Mouse (Mus musculus): ENCODE results near the gene Gkn1.
A peak's percentile ranks its signal among the peaks of the same experiment; 100 is the strongest.

Gene Gkn1

GRCm38 (mm10) chr6:87350829-87351228, at the start of gene Gkn1:
Gene Gkn1, minus strand, starts transcription at chr6:87350942.
- no peak for DNase-seq (ENCODE audit: low spot score in 2 of 2)

DNA sequence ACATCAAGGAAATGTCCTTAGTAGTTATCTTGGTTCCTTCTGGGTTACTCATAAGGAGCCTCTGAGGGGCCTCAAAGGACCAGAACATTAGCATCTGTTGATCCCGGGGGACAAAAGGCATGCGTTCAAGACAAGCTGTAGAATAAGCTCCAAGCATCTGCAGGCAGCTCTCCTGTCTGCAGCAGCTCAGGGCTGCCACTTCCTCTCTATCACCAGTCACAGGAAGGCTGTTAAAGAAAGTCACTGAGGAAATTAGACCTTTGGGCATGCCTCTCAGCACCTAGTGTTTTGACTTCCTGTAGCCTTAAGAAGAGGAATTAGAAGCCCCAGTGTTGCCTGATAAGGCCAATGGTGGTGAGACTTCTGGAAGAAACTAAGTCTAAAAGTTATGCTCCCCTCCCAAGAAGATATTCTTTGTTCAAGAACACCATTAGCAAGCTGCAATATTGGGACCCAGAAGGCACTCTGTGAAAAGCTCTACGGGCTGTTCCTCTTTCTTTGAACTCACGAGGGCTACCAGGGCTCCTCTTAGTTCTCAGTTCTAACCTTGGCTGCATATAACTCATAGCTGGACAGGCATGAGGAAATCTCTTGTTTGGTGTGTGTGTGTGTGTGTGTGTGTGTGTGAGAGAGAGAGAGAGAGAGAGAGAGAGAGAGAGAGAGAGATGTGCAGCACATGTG, 49.3 kb upstream of the Gkn1 start:
- DNase-seq (ENCODE audit: low spot score in 2 of 2): no peak

DNA sequence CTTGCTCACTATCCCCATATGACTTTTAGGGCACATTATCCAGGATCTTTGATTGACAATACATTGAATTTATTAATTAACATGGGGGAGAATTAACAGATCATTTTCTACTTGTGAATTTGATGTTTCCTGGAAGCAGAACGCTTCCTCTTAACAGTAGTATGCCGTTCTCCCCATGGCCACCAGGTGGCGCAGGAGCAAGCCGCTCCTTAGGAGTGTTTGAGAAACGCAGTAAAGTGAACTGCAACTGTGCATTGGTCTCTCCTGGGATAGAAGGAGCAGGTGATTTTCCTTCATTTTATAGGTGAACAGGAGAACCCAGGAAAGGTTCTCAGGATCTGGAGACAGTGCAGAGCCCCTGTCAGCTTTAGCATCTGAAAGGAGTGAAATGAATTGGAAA, 48.4 kb upstream of the Gkn1 start:
- DNase-seq (ENCODE audit: low spot score in 2 of 2): peak; percentile 53 to 78

GRCm38 (mm10) chr6:87394783-87395182, 44.0 kb upstream of the Gkn1 start:
- DNase-seq (ENCODE audit: low spot score in 2 of 2): no peak

DNA sequence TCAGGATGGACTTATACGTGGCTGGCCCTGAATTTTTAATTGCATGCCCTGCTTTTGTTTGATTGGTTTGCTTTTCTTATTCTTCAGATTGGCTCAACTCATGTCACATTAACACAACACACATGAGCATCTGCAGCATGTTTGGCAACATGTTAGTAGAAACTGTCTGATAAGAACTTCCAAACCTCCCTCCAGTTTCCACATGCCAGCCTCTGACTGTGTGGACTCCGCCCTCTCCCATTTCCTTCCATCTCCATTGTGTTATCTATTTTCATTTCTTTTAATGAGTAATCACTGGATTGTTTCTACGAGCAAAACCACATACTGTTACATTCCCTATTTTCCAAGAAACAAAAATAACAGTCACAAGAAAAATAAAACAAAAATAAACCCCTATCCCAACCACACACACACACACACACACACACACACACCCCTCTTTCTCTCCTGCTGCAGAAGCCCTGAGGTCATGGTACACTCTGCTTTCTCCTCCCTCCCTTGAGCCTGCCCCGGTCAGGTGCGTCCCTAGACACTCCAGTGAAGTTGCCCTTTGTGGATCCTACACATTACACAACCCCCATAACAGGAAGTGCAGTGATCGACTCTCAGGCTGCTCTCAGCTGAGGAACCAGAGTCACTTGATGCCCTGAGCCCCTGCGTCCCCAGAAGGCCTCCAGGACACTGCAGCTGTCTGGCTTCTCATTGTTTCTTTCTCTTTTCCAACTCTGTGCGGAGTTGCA, 42.9 kb upstream of the Gkn1 start:
- DNase-seq (ENCODE audit: low spot score in 2 of 2): no peak

- DNase-seq (ENCODE audit: low spot score in 2 of 2): no peak
These were observed 38.8 kb upstream of the Gkn1 start for GRCm38 (mm10) chr6:87389455-87389989.

DNA sequence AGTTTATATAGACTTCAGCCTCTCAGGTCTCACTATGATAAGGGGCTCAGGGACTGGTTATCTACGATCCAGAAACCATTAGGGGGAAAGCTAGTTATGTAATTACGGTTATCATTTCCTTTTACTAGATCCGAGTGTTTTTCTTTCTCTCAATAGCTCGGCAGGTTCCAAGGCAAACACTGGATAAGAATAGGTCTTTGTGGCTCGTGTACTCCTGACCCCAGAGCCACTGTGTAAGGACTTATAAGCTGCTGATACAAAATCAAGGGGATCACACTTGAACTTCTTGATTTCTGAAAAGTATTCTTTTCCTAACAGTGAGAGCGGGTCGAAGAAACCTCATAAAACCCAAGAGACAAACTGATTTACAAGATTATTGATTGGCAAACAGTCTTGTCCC, 38.1 kb upstream of the Gkn1 start, which contains the start of gene Gkn3:
Gene Gkn3, minus strand, starts transcription at position 59 of the 400 bp plus-strand sequence.
- no peak for DNase-seq (ENCODE audit: low spot score in 2 of 2)

DNA sequence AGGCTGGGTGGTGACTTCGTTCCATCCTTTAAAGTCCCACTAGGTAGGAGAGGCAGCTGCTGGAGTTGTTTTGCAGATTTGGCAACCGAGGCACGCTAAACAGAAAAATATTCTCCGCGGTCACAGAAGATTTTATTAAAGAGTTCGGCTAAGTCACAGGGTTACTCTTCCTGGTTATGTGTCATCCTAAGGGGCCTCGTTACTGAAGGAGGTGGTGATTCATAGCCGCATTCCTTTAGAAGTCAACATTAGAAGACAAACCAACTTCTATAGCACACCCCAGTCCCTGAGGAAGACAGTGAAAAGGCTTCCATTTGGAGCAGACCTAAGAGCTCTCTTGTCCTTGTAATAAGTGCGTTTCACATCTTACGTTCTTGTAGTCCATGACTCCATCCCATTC, 35.9 kb upstream of the Gkn1 start:
- no peak for DNase-seq (ENCODE audit: low spot score in 2 of 2)

DNA sequence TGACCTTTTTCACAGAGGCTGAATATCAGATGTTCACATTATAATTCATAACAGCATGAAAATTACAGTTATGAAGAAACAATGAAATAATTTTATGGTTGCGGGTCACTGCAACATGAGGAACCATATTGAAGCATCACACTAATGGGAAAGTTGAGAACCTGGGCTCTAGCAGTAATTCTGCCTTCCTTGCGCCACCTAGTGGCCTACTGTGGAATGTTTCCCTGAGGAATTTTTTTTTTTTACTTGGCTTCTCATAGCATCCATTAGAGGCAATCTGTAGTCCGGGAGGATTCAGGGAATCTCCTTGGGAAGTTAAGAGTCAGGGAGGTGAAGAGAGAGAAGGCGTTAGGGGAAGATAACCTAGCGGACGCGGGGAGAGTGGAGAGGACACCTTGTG, 35.5 kb upstream of the Gkn1 start:
- peak; percentile 56 to 77 for DNase-seq (ENCODE audit: low spot score in 2 of 2)

GRCm38 (mm10) chr6:87384761-87385160, 34.0 kb upstream of the Gkn1 start:
- no peak for DNase-seq (ENCODE audit: low spot score in 2 of 2)

GRCm38 (mm10) chr6:87383926-87384691, 33.4 kb upstream of the Gkn1 start:
- peak in 1 of 2 experiments; percentile 27 for DNase-seq (ENCODE audit: low spot score in 2 of 2)

GRCm38 (mm10) chr6:87373057-87373456, 22.3 kb upstream of the Gkn1 start, which contains the start of gene Gkn2:
Gene Gkn2, plus strand, starts transcription at chr6:87373357.
- DNase-seq (ENCODE audit: low spot score in 2 of 2): no peak

DNA sequence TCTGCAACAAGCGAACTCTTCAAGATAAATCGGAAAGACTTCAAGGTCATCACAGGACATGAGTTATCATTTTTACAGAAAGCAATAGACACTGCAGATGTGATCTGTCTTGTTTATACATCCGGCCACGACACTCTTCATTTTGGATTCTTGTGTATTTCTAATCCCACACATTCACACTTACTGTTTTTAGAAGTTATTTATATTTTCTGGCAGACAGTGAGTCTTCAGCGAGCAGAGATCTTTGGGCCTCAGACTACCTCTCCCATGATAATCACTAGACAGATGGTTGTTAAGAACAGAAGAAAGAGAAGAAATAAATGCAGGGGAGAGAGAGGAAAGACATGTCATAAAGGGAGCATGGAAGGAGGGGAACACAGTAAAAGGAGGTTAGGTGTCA, 18.5 kb upstream of the Gkn1 start:
- DNase-seq (ENCODE audit: low spot score in 2 of 2): no peak

- no peak for DNase-seq (ENCODE audit: low spot score in 2 of 2)
These were observed 3.7 kb upstream of the Gkn1 start for GRCm38 (mm10) chr6:87354441-87354840.

- DNase-seq (ENCODE audit: low spot score in 2 of 2): no peak
These were observed 14.8 kb downstream of the Gkn1 start for GRCm38 (mm10) chr6:87335935-87336295.

DNA sequence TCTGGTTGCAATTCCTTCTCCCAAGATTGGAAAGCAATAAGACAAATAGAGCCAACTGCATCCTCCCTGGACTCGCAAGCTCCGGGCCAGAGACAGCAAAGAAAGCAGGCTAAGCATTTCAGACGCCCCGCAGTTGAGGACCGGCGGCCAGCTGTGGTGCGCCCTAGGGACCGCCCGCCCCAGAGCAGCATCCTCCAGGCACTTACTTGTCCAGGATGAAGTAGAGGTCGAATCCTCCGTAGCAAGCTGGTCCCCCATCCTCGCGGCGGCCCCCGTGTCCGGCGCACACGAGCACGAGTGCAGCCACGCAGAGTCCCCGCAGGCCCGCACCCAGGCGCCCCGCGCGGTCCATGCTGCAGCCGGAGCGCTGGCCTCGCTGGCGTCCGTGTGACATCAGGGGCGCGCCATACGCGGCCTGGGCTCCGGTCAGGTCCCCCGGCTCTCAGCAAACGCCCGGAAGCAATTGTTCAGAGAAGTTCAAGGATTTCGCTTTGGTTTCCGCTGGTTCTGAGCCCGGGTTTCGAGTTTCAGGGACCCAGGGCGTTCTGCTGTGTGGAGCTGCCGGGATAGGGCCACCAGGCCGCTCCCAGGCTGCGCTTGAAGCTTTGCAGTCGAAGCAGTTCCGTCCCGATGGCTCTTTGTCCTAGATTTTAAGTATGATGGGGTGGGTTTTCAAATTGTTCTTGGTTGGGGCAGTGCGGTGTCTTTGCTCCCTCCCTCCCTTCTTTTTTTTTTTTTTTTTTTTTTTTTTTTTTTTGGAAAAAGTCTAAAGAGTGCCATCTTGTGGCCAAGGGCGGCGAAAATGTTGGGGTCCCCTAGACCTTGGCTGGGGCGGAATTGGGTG, 15.4 kb downstream of the Gkn1 start, which contains the start of gene Antxr1:
Gene Antxr1, minus strand, starts transcription at position 731 of the 844 bp plus-strand sequence.
- DNase-seq (ENCODE audit: low spot score in 2 of 2): peak in 1 of 2 experiments; percentile 57

GRCm38 (mm10) chr6:87334361-87335090, 16.2 kb downstream of the Gkn1 start:
- DNase-seq (ENCODE audit: low spot score in 2 of 2): peak in 1 of 2 experiments; percentile 29

DNA sequence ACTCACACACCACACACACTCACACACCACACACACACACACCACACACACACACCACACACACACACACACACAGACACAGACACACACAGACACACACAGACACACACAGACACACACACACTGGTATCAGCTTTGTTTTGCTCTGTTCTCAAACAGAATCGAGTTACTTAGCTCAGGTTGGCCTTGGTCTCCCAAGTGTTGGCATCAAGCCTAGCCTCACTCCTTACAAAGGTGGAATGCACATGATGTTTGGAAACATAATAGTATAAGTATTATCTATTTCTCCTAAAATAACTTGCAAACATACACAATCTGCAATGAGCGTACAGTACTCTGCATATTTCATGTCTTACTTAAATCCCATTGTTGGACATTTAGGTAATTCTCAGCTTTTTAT, 18.4 kb downstream of the Gkn1 start:
- DNase-seq (ENCODE audit: low spot score in 2 of 2): no peak

GRCm38 (mm10) chr6:87328265-87329173, 22.2 kb downstream of the Gkn1 start:
- no peak for DNase-seq (ENCODE audit: low spot score in 2 of 2)

Data from cerebellum, postnatal 4 days (tissue).